Mouse (Mus musculus): ENCODE data around the gene Cmss1. TPM values are rescaled to one million over a fixed set of nuclear protein-coding genes. Genes with fewer than 3 reads are reported as not detected.

Gene Cmss1
- polyA plus RNA-seq, 1 experiment, result 14.1 TPM

DNA sequence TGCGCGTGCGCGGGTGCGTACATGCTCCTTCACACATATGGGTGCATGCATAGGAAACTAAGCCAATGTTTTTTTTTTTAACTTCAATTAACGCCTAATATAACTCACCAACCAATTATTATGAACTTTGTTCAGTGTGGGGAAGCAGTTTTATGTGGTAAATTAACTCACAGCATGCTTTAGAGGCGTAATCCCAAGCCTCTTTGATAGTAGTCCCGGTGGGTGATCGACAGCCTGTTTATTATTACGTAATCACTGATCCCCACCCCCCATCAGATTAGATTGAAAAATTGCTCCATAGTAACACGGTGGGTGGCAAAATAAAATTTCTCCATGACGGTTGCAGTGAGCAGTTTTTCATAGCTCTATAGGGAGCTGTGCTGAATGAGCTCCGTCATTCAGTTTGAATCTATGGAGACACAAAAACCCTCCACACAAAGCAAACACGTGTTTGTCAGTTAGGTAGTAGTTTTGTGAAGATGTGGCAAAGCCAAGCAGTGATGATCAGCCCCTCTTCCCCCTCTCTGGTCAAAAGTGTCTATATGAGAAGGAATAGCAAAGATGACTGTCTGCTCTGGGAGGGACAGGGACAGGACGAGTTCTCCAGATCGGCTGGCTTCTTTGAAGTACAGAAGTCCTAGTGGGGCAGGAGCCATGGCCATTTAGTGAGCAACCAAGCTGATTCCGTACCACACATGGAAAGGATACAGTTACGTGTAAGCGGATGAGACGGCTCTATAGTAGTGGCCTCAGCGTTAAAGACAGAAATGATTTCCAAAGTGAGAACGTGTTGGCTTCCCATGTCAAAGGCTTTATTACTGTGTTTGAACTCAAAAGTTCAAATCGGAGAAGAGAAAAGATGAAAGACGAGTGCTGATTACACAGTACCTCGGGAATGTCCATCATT lies 303.6 kb downstream of the Cmss1 start:
- TF ChIP-seq POLR2A (IDR thresholded peaks at IDR 0.05; ENCODE audit: insufficient read depth, low read length) (no peak), CTCF (IDR thresholded peaks at IDR 0.05; ENCODE audit: low read depth, low read length) (no peak), EP300 (IDR thresholded peaks at IDR 0.05; ENCODE audit: insufficient read depth, low read depth, low read length) (no peak)
- H3K4me1 ChIP-seq (ENCODE audit: control insufficient read depth, insufficient read depth, low read length), result no peaks in the 10 kb centered on the region
- H3K9me3 ChIP-seq (replicated peaks; ENCODE audit: control insufficient read depth, insufficient read depth, low read length, poor library complexity, severe bottlenecking), result no peaks in the 10 kb centered on the region
- no peak overlapping the region for H3K9ac ChIP-seq (ENCODE audit: low read depth, poor library complexity, severe bottlenecking)
- H3K27ac ChIP-seq (ENCODE audit: insufficient read depth, low read length), result no peak overlapping the region
- no peaks in the 10 kb centered on the region for H3K36me3 ChIP-seq (ENCODE audit: control insufficient read depth, insufficient read depth, low read length, poor library complexity, severe bottlenecking)
- H3K27me3 ChIP-seq (ENCODE audit: control insufficient read depth, insufficient read depth, low read length, poor library complexity, severe bottlenecking), result no peaks in the 10 kb centered on the region
- H3K4me3 ChIP-seq (ENCODE audit: low read depth, low read length), result no peak overlapping the region

DNA sequence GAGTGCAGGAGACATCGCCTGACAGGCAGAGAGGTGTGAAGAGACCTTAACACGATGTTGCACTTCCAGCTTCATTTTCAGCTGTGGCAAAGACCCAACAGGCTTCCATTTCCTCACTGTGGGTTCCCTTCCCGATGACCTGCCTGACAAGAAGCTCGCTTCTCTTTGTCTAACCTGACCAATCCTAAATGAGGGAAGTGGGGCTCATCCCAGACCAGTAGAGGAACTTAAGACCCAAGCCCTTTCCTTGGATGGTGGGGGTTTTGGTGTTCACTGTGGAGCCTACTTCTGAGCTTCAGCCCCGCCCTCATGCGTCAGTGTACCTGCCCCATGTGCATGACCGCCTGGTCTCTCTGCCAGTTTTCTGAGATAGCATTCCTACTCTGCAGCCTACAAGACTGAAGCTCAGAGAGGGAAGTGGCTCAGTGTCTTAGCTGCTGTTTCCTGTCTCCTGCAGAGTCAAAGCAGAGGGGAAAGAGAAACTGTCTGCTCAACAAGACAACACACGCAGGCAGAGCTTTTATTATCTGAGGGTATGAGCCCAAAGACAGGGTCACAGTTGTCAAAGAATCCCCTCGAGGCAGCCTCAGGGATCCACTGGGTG lies 305.1 kb downstream of the Cmss1 start:
- H3K4me1 ChIP-seq (ENCODE audit: control insufficient read depth, insufficient read depth, low read length), result no peaks in the 10 kb centered on the region
- H3K9ac ChIP-seq (ENCODE audit: low read depth, poor library complexity, severe bottlenecking), result no peak overlapping the region
- H3K9me3 ChIP-seq (replicated peaks; ENCODE audit: control insufficient read depth, insufficient read depth, low read length, poor library complexity, severe bottlenecking), result no peaks in the 10 kb centered on the region
- no peak for TF ChIP-seq EP300 (IDR thresholded peaks at IDR 0.05; ENCODE audit: insufficient read depth, low read depth, low read length)
- no peak for TF ChIP-seq CTCF (IDR thresholded peaks at IDR 0.05; ENCODE audit: low read depth, low read length)
- TF ChIP-seq POLR2A (IDR thresholded peaks at IDR 0.05; ENCODE audit: insufficient read depth, low read length), result no peak
- no peaks in the 10 kb centered on the region for H3K36me3 ChIP-seq (ENCODE audit: control insufficient read depth, insufficient read depth, low read length, poor library complexity, severe bottlenecking)
- no peaks in the 10 kb centered on the region for H3K27me3 ChIP-seq (ENCODE audit: control insufficient read depth, insufficient read depth, low read length, poor library complexity, severe bottlenecking)
- no peak overlapping the region for H3K4me3 ChIP-seq (ENCODE audit: low read depth, low read length)
- H3K27ac ChIP-seq (ENCODE audit: insufficient read depth, low read length), result no peak overlapping the region

DNA sequence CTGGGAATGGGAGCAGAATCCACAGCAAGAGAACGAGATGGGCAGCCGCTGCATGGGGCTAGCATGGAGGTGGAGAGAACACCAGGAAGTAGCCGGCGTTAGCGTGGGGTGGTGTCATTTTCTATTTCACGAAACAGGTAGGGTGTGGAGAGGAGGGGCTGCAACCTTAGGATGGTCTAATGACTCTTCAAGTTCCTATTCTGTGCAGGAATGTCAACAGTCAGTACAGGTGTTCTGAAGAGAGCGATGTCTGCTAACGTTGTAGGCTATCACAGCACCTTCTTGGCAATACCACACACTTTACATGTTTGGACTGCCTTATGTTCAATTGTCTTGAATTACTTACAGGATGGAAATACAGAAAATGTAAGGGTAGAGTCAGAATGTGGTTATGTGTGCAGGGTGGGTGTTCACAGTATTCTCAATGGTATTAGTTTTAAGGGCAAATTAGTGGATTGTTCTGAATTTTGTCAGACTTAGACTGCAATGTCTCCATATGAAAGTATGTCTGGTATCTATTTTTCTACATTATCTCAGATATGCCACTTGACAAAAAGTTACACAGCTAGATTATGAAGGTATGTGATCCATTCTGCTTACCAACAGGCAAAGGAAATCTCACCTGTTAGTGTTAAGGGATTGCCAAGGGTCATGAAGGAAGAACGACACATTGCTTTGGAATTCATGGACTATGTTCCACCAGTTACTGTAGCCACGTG lies 311.3 kb downstream of the Cmss1 start:
- Histone ChIP-seq H3K36me3 (ENCODE audit: control insufficient read depth, insufficient read depth, low read length, poor library complexity, severe bottlenecking) (no peaks in the 10 kb centered on the region), H3K9ac (ENCODE audit: low read depth, poor library complexity, severe bottlenecking) (no peak overlapping the region), H3K4me1 (ENCODE audit: control insufficient read depth, insufficient read depth, low read length) (no peaks in the 10 kb centered on the region), H3K9me3 (replicated peaks; ENCODE audit: control insufficient read depth, insufficient read depth, low read length, poor library complexity, severe bottlenecking) (no peaks in the 10 kb centered on the region; the same call in 1 of the 2 replicates), H3K27me3 (ENCODE audit: control insufficient read depth, insufficient read depth, low read length, poor library complexity, severe bottlenecking) (no peaks in the 10 kb centered on the region), H3K27ac (ENCODE audit: insufficient read depth, low read length) (no peak overlapping the region), H3K4me3 (ENCODE audit: low read depth, low read length) (no peak overlapping the region)
- TF ChIP-seq CTCF (IDR thresholded peaks at IDR 0.05; ENCODE audit: low read depth, low read length), result no peak
- TF ChIP-seq POLR2A (IDR thresholded peaks at IDR 0.05; ENCODE audit: insufficient read depth, low read length), result no peak
- TF ChIP-seq EP300 (IDR thresholded peaks at IDR 0.05; ENCODE audit: insufficient read depth, low read depth, low read length), result no peak

DNA sequence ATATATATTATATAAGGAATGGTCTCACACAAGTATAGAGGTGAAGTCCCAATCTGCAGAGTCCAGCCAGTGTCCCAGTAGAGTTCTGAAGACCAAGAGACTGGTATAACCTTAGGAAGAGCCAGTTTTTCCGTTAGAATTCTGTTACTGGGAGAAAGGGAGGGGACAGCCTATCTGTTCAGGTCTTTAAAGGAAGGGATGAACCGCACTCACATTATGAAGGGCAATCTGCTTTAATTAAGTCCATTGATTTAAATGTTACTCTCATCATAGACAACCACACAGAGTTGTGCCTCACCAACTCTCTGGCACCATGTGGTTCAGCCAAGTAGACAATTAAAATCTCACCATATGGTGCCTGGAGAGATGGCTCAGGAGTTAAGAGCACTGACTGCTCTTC lies 313.9 kb downstream of the Cmss1 start, which contains the start of gene Tmem30c:
TSS of gene Tmem30c (minus strand) at position 101 of the 400 bp plus-strand sequence.
- Histone ChIP-seq H3K27ac (ENCODE audit: insufficient read depth, low read length) (no peak within 1 kb of the TSS), H3K4me3 (ENCODE audit: low read depth, low read length) (no peak within 1 kb of the TSS), H3K9me3 (replicated peaks; ENCODE audit: control insufficient read depth, insufficient read depth, low read length, poor library complexity, severe bottlenecking) (no peaks in the 10 kb centered on the region; the same call in 1 of the 2 replicates), H3K27me3 (ENCODE audit: control insufficient read depth, insufficient read depth, low read length, poor library complexity, severe bottlenecking) (no peaks in the 10 kb centered on the region), H3K4me1 (ENCODE audit: control insufficient read depth, insufficient read depth, low read length) (no peaks in the 10 kb centered on the region), H3K9ac (ENCODE audit: low read depth, poor library complexity, severe bottlenecking) (no peak within 1 kb of the TSS), H3K36me3 (ENCODE audit: control insufficient read depth, insufficient read depth, low read length, poor library complexity, severe bottlenecking) (no peaks in the 10 kb centered on the region)
- TF ChIP-seq EP300 (IDR thresholded peaks at IDR 0.05; ENCODE audit: insufficient read depth, low read depth, low read length), result no peak
- no peak for TF ChIP-seq CTCF (IDR thresholded peaks at IDR 0.05; ENCODE audit: low read depth, low read length)
- TF ChIP-seq POLR2A (IDR thresholded peaks at IDR 0.05; ENCODE audit: insufficient read depth, low read length), result no peak

DNA sequence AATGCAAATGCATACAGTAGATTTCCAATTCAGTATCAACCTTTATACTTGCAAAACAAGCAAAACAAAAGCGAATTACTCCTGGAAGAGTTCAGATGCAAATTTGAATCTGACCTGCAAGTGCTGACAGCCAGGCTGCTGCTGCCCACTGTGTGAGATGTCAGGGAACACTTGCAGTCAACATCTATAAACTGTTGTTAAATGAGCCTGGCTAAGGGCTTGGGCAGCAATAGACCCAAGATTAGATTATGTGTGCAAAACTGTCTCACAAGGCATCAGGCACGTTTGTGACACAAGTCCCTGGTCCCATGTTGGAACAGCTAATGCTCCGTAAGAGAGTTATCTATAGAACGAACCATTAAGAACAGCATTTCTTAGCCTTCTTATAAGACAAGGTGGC lies 314.4 kb downstream of the Cmss1 start:
- no peaks in the 10 kb centered on the region; the same call in 1 of the 2 replicates for H3K9me3 ChIP-seq (replicated peaks; ENCODE audit: control insufficient read depth, insufficient read depth, low read length, poor library complexity, severe bottlenecking)
- no peak overlapping the region for H3K4me3 ChIP-seq (ENCODE audit: low read depth, low read length)
- no peaks in the 10 kb centered on the region for H3K27me3 ChIP-seq (ENCODE audit: control insufficient read depth, insufficient read depth, low read length, poor library complexity, severe bottlenecking)
- no peaks in the 10 kb centered on the region for H3K36me3 ChIP-seq (ENCODE audit: control insufficient read depth, insufficient read depth, low read length, poor library complexity, severe bottlenecking)
- H3K9ac ChIP-seq (ENCODE audit: low read depth, poor library complexity, severe bottlenecking), result no peak overlapping the region
- no peak for TF ChIP-seq CTCF (IDR thresholded peaks at IDR 0.05; ENCODE audit: low read depth, low read length)
- no peak for TF ChIP-seq EP300 (IDR thresholded peaks at IDR 0.05; ENCODE audit: insufficient read depth, low read depth, low read length)
- no peak for TF ChIP-seq POLR2A (IDR thresholded peaks at IDR 0.05; ENCODE audit: insufficient read depth, low read length)
- H3K27ac ChIP-seq (ENCODE audit: insufficient read depth, low read length), result no peak overlapping the region
- H3K4me1 ChIP-seq (ENCODE audit: control insufficient read depth, insufficient read depth, low read length), result no peaks in the 10 kb centered on the region

Data from ES-Bruce4 (cell line).